Mouse (Mus musculus): ENCODE measurements around the gene Il10rb.

The Il10rb gene

GRCm38 (mm10) chr16:91463836-91464400 is 58.0 kb downstream of the Il10rb start:
- Histone ChIP-seq H3K27me3 (ENCODE audit: insufficient read depth, low read length) (no peaks in the 10 kb centered on the region), H3K36me3 (ENCODE audit: insufficient read depth, low read length) (no peaks in the 10 kb centered on the region), H3K4me3 (replicated peaks; ENCODE audit: low read length) (peak overlapping the region; percentile 88), H3K9me3 (ENCODE audit: low read length) (peaks cover 14% of the 10 kb centered on the region), H3K4me1 (replicated peaks; ENCODE audit: low read depth, low read length) (peaks cover 18% of the 10 kb centered on the region)
- TF ChIP-seq NANOG (IDR thresholded peaks at IDR 0.05; ENCODE audit: borderline replicate concordance, low read length) (no peak), CTCF (conservative IDR thresholded peaks at IDR 0.05; ENCODE audit: low read length) (no peak), POU5F1 (IDR thresholded peaks at IDR 0.05; ENCODE audit: borderline replicate concordance, low read length) (no peak)

GRCm38 (mm10) chr16:91464594-91465504 is 58.9 kb downstream of the Il10rb start:
- H3K9me3 ChIP-seq (ENCODE audit: low read length) = peaks cover 16% of the 10 kb centered on the region
- H3K4me3 ChIP-seq (replicated peaks; ENCODE audit: low read length) = peak overlapping the region; percentile 88
- no peaks in the 10 kb centered on the region for H3K27me3 ChIP-seq (ENCODE audit: insufficient read depth, low read length)
- peaks cover 18% of the 10 kb centered on the region for H3K4me1 ChIP-seq (replicated peaks; ENCODE audit: low read depth, low read length)
- no peak for TF ChIP-seq POU5F1 (IDR thresholded peaks at IDR 0.05; ENCODE audit: borderline replicate concordance, low read length)
- no peak for TF ChIP-seq CTCF (conservative IDR thresholded peaks at IDR 0.05; ENCODE audit: low read length)
- no peak for TF ChIP-seq NANOG (IDR thresholded peaks at IDR 0.05; ENCODE audit: borderline replicate concordance, low read length)
- H3K36me3 ChIP-seq (ENCODE audit: insufficient read depth, low read length) = no peaks in the 10 kb centered on the region

GRCm38 (mm10) chr16:91465505-91466240 is 59.7 kb downstream of the Il10rb start:
- peak overlapping the region; percentile 88 for H3K4me3 ChIP-seq (replicated peaks; ENCODE audit: low read length)
- TF ChIP-seq CTCF (conservative IDR thresholded peaks at IDR 0.05; ENCODE audit: low read length) = no peak
- TF ChIP-seq POU5F1 (IDR thresholded peaks at IDR 0.05; ENCODE audit: borderline replicate concordance, low read length) = no peak
- TF ChIP-seq NANOG (IDR thresholded peaks at IDR 0.05; ENCODE audit: borderline replicate concordance, low read length) = no peak

GRCm38 (mm10) chr16:91466566-91466965 is 60.6 kb downstream of the Il10rb start:
- peaks cover 16% of the 10 kb centered on the region for H3K9me3 ChIP-seq (ENCODE audit: low read length)
- H3K36me3 ChIP-seq (ENCODE audit: insufficient read depth, low read length) = no peaks in the 10 kb centered on the region
- H3K27me3 ChIP-seq (ENCODE audit: insufficient read depth, low read length) = no peaks in the 10 kb centered on the region
- TF ChIP-seq NANOG (IDR thresholded peaks at IDR 0.05; ENCODE audit: borderline replicate concordance, low read length) (no peak), CTCF (conservative IDR thresholded peaks at IDR 0.05; ENCODE audit: low read length) (no peak), POU5F1 (IDR thresholded peaks at IDR 0.05; ENCODE audit: borderline replicate concordance, low read length) (no peak)
- H3K4me1 ChIP-seq (replicated peaks; ENCODE audit: low read depth, low read length) = peaks cover 18% of the 10 kb centered on the region
- no peak overlapping the region for H3K4me3 ChIP-seq (replicated peaks; ENCODE audit: low read length)

More at GRCm38 (mm10) chr16:91465505-91466240, 59.7 kb downstream of the Il10rb start:
- Histone ChIP-seq H3K9me3 (ENCODE audit: low read length) (peaks cover 16% of the 10 kb centered on the region), H3K4me1 (replicated peaks; ENCODE audit: low read depth, low read length) (peaks cover 18% of the 10 kb centered on the region), H3K36me3 (ENCODE audit: insufficient read depth, low read length) (no peaks in the 10 kb centered on the region), H3K27me3 (ENCODE audit: insufficient read depth, low read length) (no peaks in the 10 kb centered on the region)

GRCm38 (mm10) chr16:91470470-91470869 is 64.5 kb downstream of the Il10rb start:
- TF ChIP-seq POU5F1 (IDR thresholded peaks at IDR 0.05; ENCODE audit: borderline replicate concordance, low read length) (no peak), CTCF (conservative IDR thresholded peaks at IDR 0.05; ENCODE audit: low read length) (no peak), NANOG (IDR thresholded peaks at IDR 0.05; ENCODE audit: borderline replicate concordance, low read length) (no peak)
- H3K4me1 ChIP-seq (replicated peaks; ENCODE audit: low read depth, low read length) = peaks cover 12% of the 10 kb centered on the region

DNA sequence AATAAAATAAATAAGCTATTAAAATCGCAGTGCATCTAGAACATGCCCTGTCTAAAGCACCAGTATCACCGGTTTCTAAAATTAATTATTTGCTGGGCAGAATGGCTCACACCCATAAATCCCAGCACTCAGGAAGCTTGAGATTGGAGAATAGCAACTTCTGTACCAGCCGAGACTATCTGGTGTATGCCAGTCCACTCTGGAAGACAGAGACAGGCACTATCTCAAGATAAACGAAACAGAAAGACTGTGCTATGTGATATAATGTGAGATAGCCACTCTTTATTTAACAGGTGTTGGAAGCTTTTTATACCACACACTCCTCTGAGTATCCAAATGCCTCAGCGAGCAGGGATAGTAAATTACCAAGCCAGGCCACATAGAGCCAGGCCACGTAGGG is 65.5 kb downstream of the Il10rb start:
- no peak overlapping the region for H3K4me3 ChIP-seq (replicated peaks; ENCODE audit: low read length)
- H3K4me1 ChIP-seq (replicated peaks; ENCODE audit: low read depth, low read length) = peaks cover 15% of the 10 kb centered on the region
- peaks cover 16% of the 10 kb centered on the region for H3K9me3 ChIP-seq (ENCODE audit: low read length)
- TF ChIP-seq CTCF (conservative IDR thresholded peaks at IDR 0.05; ENCODE audit: low read length) = no peak
- no peak for TF ChIP-seq NANOG (IDR thresholded peaks at IDR 0.05; ENCODE audit: borderline replicate concordance, low read length)
- no peak for TF ChIP-seq POU5F1 (IDR thresholded peaks at IDR 0.05; ENCODE audit: borderline replicate concordance, low read length)
- no peaks in the 10 kb centered on the region for H3K27me3 ChIP-seq (ENCODE audit: insufficient read depth, low read length)
- H3K36me3 ChIP-seq (ENCODE audit: insufficient read depth, low read length) = no peaks in the 10 kb centered on the region

More at GRCm38 (mm10) chr16:91470470-91470869, 64.5 kb downstream of the Il10rb start:
- Histone ChIP-seq H3K4me3 (replicated peaks; ENCODE audit: low read length) (no peak overlapping the region), H3K36me3 (ENCODE audit: insufficient read depth, low read length) (no peaks in the 10 kb centered on the region), H3K9me3 (ENCODE audit: low read length) (peaks cover 16% of the 10 kb centered on the region), H3K27me3 (ENCODE audit: insufficient read depth, low read length) (no peaks in the 10 kb centered on the region)

Data from E14TG2a.4 (cell line).